Mouse (Mus musculus) megakaryocyte, embryonic 14.5 days (primary cell): Measurements from ENCODE around the gene Pik3c2b.

Source experiments
- FLI1 ChIP-seq: IDR thresholded peaks from 2 replicates; pipeline ENCODE4 v1.6.1; 2012; ENCODE audit warnings: low read length, inconsistent platforms, mixed read lengths
- GATA1 ChIP-seq: IDR thresholded peaks from 3 replicates; pipeline ENCODE4 v1.6.1; 2012; ENCODE audit warnings: mixed read lengths, low read length, inconsistent platforms, borderline replicate concordance

GRCm38 (mm10) chr1:133148122-133148521, 102.7 kb downstream of the Pik3c2b start:
- no peak for TF ChIP-seq GATA1
- TF ChIP-seq FLI1: no peak
